Mouse (Mus musculus) kidney, adult 2 months (tissue): ENCODE data around the gene Olfr1418.

Experiments used
- CTCF ChIP-seq: fragments of 200-500 bp; conservative IDR thresholded peaks from 2 replicates; pipeline ENCODE4 v1.5.1; 2011; ENCODE audit warnings: low read depth, mild to moderate bottlenecking, control low read depth, low read length, moderate library complexity, mixed read lengths; ENCODE audit not compliant: insufficient read depth, insufficient read length
- POLR2A ChIP-seq: fragments of 200-500 bp; IDR thresholded peaks from one replicate; pipeline ENCODE4 v1.6.1; 2011; ENCODE audit warnings: low read depth, low read length, control low read depth

- TF ChIP-seq CTCF (no peak), POLR2A (no peak)
Observed at GRCm38 (mm10) chr19:11813136-11813535, 47.7 kb downstream of the Olfr1418 start.
